In genomic region chr4:149305761-149306711, GRCm38 (mm10) we compare ENCODE assay signal across 8 mouse cellular contexts. TPM values are rescaled to one million over a fixed set of nuclear protein-coding genes. Genes with fewer than 3 reads are reported as not detected.
A peak's percentile ranks its signal among the peaks of the same experiment; 100 is the strongest.
DNase-seq lines count a peak whose midpoint lies in the region; ATAC-seq and TF ChIP-seq lines count a peak whose summit lies in the region.

No protein-coding gene starts in this region.

- H3K9me3 ChIP-seq in embryonic facial prominence, embryonic 13.5 days: no peaks in the 10 kb centered on the region
- no peaks in the 10 kb centered on the region for H3K9me3 ChIP-seq in neural tube, embryonic 13.5 days

- no peak for TF ChIP-seq CTCF in liver, adult 2 months (IDR thresholded peaks at IDR 0.05; ENCODE audit: low read depth, low read length)

- peak overlapping the region; percentile 98 for H3K4me3 ChIP-seq in liver, adult 2 months (ENCODE audit: insufficient read depth, low read depth, low read length)
- peak overlapping the region; percentile 95 for H3K4me3 ChIP-seq in embryonic facial prominence, embryonic 13.5 days
- peak overlapping the region; percentile 71 for H3K4me3 ChIP-seq in neural tube, embryonic 13.5 days

- H3K4me1 ChIP-seq in liver, adult 2 months (ENCODE audit: control insufficient read depth, insufficient read depth, low read length): peaks cover 30% of the 10 kb centered on the region
- peaks cover 37% of the 10 kb centered on the region for H3K4me1 ChIP-seq in embryonic facial prominence, embryonic 13.5 days
- H3K4me1 ChIP-seq in neural tube, embryonic 13.5 days (replicated peaks): peaks cover 62% of the 10 kb centered on the region

- peak overlapping the region; percentile 78 for H3K4me2 ChIP-seq in embryonic facial prominence, embryonic 13.5 days
- H3K4me2 ChIP-seq in neural tube, embryonic 13.5 days: peak overlapping the region; percentile 90

- peak overlapping the region; percentile 89 for H3K27ac ChIP-seq in liver, adult 2 months (replicated peaks; ENCODE audit: insufficient read depth, low read depth, low read length)
- H3K27ac ChIP-seq in embryonic facial prominence, embryonic 13.5 days: peak overlapping the region; percentile 94
- H3K27ac ChIP-seq in neural tube, embryonic 13.5 days (replicated peaks): peak overlapping the region; percentile 99

- peak; percentile 91 for DNase-seq in liver, adult 2 months (ENCODE audit: extremely low read depth, low read depth, low spot score)
- no peak for DNase-seq in liver
- peak; percentile 15 for DNase-seq in induced T-regulatory cell, adult 2 months (ENCODE audit: low read depth)
- DNase-seq in testis, postnatal 10 days (ENCODE audit: low spot score): no peak
- no peak for DNase-seq in thymus, postnatal 4 days
- no peak for DNase-seq in kidney, postnatal 10 days

- H3K27me3 ChIP-seq in liver, adult 2 months (ENCODE audit: control insufficient read depth, insufficient read depth, low read length): no peaks in the 10 kb centered on the region
- no peaks in the 10 kb centered on the region for H3K27me3 ChIP-seq in embryonic facial prominence, embryonic 13.5 days
- H3K27me3 ChIP-seq in neural tube, embryonic 13.5 days: no peaks in the 10 kb centered on the region

- no peaks in the 10 kb centered on the region for H3K36me3 ChIP-seq in liver, adult 2 months (ENCODE audit: control insufficient read depth, insufficient read depth, low read length)
- no peaks in the 10 kb centered on the region for H3K36me3 ChIP-seq in embryonic facial prominence, embryonic 13.5 days
- H3K36me3 ChIP-seq in neural tube, embryonic 13.5 days: no peaks in the 10 kb centered on the region

- peak overlapping the region; percentile 90 for H3K9ac ChIP-seq in liver, adult 2 months (ENCODE audit: low read depth, low read length)
- H3K9ac ChIP-seq in embryonic facial prominence, embryonic 13.5 days: peak overlapping the region; percentile 95
- H3K9ac ChIP-seq in neural tube, embryonic 13.5 days: peak overlapping the region; percentile 100

- 9% methylated on average over 14 of the region's 14 CpGs for WGBS in liver, adult 2 months
- WGBS in embryonic facial prominence, embryonic 13.5 days: 38% methylated on average over 14 of the region's 14 CpGs
- 33% methylated on average over 14 of the region's 14 CpGs for WGBS in neural tube, embryonic 13.5 days

- H3K79me2 ChIP-seq in liver, adult 2 months (ENCODE audit: control insufficient read depth, insufficient read depth, low read length): peaks cover 21% of the 10 kb centered on the region

- TF ChIP-seq POLR2A in liver, adult 2 months (IDR thresholded peaks at IDR 0.05; ENCODE audit: extremely low read depth, insufficient read depth, low read length): no peak

- ATAC-seq in embryonic facial prominence, embryonic 13.5 days (ENCODE audit: insufficient number of reproducible peaks, insufficient read depth, low FRiP score, low TSS enrichment, low read depth): no peak
- ATAC-seq in neural tube, embryonic 13.5 days (ENCODE audit: low read depth): no peak

RNA-seq across cellular contexts. Expression of gene Kif1b, which starts 1.5 kb away (rescaled TPM):
- 74.4 and 94.2 TPM in 2 replicates for total RNA-seq in liver, adult 2 months (2014; rRNA removed)
- polyA plus RNA-seq in liver, adult 2 months (2012; rRNA removed): 38.4 and 41.2 TPM in 2 replicates
- polyA plus RNA-seq in embryonic facial prominence, embryonic 13.5 days (2015; fragmentation: Nextera tagmentation; extraction: Ambion mirVana): 42.8 and 53.9 TPM in 2 replicates
- polyA plus RNA-seq in neural tube, embryonic 13.5 days (2015; fragmentation: Nextera tagmentation; extraction: Ambion mirVana): 123 and 130 TPM in 2 replicates

Comparison
In these comparisons a context has a peak if more than half of its experiments do, and no peak if none do; other contexts are left out.
1. DNase-seq: peak in liver, adult 2 months (single experiment) and induced T-regulatory cell, adult 2 months (single experiment); none in liver (single experiment), testis, postnatal 10 days (single experiment), thymus, postnatal 4 days (single experiment) and kidney, postnatal 10 days (single experiment).
2. Peak in every context shown above with its lines, with median percentiles within 50 percentile points of each other: H3K27ac ChIP-seq, H3K4me3 ChIP-seq and H3K9ac ChIP-seq.